Mouse (Mus musculus): ENCODE measurements at regions not wholly inside any gene's neighbourhood (a gene's known extent, or its start where the extent isn't known, plus 50 kb on each side); places are given as distances from the start of the nearest gene placed in this dataset.

- in situ Hi-C loops (cut with MboI; ENCODE audit: unreplicated experiment in 2 of 2): no loop called here
These were observed 63.9 kb upstream of the Ccn6 start for GRCm38 (mm10) chr10:39227499-39227942.

- in situ Hi-C loops (cut with MboI; ENCODE audit: unreplicated experiment in 2 of 2): no loop called here
These were observed 62.9 kb upstream of the Ccn6 start for GRCm38 (mm10) chr10:39226518-39226917.

DNA sequence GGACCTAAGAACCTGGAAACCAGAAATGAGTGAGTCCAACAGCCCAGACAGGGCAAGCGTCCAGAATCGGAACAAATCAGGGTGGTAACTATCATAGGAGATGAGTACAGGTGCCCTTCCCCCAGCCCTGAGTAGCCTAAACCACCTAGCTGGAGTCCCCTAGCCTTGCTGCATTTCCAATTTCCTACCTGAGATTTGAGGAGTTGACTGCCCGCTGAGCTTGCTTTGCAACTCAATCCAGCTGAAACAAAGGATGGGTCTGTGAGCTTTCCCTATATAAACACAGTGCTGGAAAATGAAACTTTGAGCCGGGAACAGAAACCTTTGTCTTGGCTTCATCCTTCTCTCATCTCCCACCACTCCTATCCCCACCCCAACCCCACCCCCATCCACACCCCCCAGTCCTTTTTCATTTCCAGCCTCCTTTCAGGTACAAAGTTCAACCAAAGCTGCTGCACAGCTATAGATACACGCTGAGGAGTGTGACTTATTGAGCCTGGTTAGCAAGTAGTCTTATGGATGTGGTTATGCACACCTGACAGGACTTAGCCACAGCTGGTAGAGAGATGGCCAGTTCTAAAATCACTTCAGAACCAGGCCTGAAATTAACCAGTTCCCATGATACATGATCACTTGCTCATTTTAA lies 61.0 kb upstream of the Ccn6 start:
- in situ Hi-C loops (cut with MboI; ENCODE audit: unreplicated experiment in 2 of 2): no loop called here

- in situ Hi-C loops (cut with MboI; ENCODE audit: unreplicated experiment in 2 of 2): no loop called here
These were observed 57.4 kb upstream of the Ccn6 start for GRCm38 (mm10) chr10:39221028-39221427.

DNA sequence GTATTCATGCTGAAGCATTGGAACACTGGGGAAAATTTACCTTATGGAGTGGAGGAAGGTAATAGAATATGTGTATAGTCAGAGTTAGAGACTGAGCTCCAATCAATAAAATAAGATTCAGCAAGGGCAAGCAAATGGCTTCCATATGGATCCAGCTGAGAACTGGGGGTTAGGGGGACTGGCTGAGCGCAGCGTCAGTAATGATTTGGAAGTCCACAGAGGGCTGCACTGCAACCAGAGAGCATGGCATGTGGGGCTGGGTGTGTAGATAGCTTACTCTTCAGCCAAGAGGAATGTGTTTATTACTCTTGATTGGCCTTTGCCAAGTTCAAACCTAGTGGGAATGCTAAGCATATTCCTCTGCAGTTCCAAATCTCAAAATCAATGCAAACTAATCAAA lies 55.8 kb upstream of the Ccn6 start:
- in situ Hi-C loops (cut with MboI; ENCODE audit: unreplicated experiment in 2 of 2): no loop called here

DNA sequence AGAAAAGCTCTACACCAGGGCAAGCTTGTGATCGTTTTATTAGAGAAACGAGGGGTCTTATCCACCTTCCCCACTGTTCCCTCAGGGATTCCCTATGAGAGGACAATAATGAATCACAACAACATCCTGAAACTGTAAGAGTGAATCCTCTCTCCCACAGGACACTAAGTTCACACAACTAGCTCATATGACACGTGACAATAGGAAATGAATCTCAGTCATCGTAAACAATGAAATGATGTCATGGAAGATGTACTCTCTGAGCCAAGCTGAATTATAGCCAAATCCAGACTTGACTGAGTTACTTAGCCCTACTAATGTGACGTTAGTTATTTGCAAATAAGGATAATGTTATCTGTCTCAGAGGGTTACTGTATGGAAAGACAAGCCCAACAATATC lies 54.6 kb upstream of the Ccn6 start:
- in situ Hi-C loops (cut with MboI; ENCODE audit: unreplicated experiment in 2 of 2): no loop called here

DNA sequence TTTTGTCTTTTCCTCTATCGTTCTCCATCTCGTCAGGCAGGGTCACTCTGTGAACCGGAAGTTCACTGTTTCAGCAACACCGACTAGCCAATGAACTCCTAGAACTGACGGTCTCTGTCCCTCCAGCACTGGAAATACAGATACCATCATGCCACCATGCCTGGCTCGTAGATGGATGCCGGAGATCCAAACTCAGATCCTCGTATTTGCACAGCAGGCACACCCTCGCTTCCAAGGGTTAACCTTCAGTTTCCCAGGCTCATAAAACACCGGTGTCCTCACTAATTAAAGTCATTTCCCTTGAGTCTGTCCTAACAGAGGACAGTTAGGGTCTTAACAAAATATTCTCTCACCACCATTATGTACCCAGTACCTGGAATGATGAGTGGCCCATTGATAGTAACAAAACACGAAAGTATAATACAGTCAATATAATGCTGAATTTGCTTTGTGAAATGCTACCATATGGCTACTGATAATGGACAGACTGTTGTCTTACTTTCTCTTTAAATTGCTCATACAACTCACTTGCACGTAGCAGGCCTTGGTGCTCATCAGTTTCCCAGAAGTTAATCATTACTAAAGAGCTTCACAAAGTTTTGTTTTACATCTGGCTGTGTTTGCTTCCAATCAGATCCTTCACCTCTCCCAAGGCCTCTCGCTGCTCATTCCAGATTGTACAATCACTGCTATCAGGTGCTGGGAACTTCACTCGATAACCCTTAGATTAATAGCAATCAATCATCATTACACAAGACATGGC lies 52.7 kb upstream of the Ccn6 start:
- in situ Hi-C loops (cut with MboI; ENCODE audit: unreplicated experiment in 2 of 2): no loop called here

- in situ Hi-C loops (cut with MboI; ENCODE audit: unreplicated experiment in 2 of 2): no loop called here
These were observed 51.0 kb upstream of the Ccn6 start for GRCm38 (mm10) chr10:39214563-39214962.

All from v-Abl transformed pro-B cells (cell line).